Mouse (Mus musculus) layer of hippocampus, adult 9-11 months (tissue): ENCODE measurements around the gene Ppp5c.
A peak's percentile ranks its signal among the peaks of the same experiment; 100 is the strongest.
"Not testable (repeated sequence)": the region's sequence is repeated elsewhere in the genome, so short reads cannot be mapped to it uniquely, and the experiment has no call there.

Experiments
- DNase-seq: peaks from one replicate; pipeline ENCODE4 v3.0.0; 2022

The Ppp5c gene

DNA sequence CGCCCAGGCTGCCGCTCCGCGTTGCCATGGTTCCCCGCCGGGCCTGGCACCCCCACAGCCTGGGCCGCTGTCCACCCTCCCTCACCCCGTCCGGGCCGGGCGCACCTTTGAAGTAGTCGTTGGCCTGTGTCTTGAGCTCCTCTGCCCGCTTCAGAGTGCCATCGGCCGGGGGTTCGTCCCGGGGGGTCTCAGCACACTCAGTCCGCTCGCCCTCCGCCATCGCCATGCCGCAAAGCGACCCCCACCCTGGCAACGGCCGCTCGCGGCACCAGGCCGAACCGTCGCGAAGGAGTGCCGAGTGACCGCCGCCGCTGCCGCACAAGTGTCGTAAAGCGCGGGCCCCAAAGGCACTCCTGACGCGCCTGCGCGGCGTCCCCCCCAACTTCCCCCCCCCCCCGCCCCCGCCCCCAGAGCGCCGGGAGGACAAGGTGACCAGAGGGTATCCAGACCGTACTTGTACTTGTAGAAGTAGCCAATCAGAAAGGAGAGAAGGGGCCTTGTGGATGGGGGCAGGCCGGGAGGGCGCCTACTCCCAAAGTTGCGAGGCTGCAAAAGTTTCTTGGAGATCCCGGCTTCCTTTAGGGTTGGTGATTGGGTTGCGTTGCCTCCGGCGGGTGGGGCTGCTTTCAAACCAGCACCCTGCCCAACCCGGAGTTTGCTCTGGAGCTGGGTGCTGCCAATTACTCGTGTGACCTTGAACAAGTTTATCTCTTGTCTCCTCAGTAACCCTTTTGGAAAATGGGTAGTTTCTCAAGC lies at the start of gene Ppp5c:
TSS of gene Ppp5c (minus strand) at position 337 of the 756 bp plus-strand sequence.
- DNase-seq = peak; percentile 91

DNA sequence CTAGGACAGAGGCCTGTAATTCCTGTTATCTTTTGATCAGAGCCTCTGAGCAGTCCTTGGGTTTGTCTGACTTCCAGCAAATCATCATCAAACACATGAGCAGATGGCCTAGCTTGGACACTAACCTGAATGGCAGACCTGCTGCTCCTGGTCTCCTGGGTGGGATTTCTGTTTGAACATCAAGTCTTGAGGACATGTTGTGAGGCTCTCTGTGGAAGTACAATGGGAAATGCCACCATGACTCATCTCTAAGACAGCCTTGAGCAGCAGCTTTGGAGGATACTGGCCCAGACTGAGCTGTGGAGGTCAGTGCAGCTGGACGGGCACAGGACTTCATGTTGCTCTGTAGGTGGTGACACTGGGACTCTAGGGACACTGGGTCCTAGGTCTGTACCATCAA lies 48.8 kb upstream of the Ppp5c start:
- no peak for DNase-seq

DNA sequence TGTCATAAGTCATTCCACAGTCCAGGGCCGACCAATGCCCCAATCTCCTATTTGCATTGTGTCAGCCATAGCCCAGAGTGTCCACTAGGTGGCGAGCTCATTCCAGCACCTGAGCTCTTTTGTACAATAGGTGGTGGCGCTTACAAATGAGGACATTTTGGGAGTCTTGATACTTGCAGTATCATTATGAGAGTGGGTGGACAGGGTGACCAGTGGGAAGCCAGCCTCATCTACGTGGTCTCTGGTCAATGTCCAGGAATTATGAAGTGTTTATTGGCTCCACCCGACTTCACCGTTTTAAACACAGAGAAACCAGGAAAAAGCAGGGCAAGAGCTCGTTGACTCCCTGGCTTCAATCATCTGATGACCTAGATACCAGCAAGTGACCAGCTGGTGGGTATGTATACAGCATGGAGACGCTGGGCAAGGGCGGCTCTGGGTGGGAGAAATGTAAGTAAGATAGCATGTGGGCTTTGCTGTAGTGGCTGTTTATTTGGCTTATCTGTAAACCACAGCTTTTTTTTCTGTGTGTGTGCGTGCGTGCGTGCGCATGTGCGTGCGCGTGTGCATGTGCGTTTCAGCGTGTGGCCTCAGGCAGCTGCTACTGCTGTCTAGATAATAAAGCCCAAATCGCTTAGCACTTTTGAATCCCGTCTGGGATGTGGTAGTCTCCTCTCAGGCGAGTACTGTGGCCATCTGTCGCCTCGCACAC lies 46.3 kb upstream of the Ppp5c start, which contains the start of gene Psg16:
TSS of gene Psg16 (plus strand) at position 137 of the 712 bp plus-strand sequence.
- no peak for DNase-seq

DNA sequence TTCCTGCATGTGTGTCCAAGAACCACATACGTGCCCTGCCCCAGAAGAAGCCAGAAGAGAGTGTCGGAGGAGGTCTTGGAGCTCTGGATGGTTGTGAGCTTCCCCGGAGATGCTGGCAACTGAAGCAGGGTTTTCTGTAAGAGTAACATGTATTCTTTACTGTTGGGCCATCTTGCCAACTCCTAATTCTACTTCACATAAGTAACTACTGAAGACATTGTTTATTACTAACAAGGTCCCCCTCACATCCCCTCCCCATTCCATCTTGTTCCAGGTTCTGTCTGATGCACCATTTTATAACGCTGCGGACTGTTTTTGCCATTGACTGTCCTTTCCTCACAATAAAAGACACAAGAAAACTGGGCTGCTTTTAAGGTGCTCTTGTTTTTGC lies 45.8 kb upstream of the Ppp5c start:
- DNase-seq = no peak

DNA sequence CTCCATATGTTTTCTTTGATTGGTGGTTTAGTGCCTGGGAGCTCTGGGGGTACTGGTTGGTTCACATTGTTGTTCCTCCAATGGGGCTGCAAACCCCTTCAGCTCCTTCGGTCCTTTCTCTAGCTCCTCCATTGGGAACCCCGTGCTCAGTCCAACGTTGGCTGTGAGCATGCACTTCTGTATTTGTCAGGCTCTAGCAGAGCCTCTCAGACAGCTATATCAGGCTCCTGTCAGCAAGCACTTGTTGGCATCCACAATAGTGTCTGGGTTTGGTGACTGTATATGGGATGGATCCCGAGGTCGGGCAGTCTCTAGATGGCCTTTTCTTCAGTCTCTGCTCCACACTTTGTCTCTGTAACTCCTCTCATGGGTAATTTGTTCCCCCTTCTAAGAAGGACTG lies 39.9 kb upstream of the Ppp5c start:
- not testable (repeated sequence) for DNase-seq

DNA sequence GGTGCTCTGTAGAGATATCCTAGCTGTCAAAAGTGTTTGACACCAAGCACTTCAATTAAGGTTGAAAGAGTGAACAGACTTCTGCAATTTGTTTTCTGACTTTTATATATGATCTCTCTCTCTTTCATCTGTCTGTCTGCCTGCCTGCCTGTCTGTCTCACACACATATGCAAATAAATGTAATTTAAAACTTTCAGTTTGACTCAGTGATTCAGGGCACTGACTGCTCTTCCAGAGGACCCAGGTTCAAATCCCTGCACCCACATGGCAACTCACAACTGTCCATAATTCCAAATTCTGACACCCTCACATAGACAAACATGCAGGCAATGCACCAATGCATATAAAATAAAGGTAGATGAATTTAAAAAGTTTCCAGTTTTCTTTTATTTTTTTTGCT lies 39.3 kb upstream of the Ppp5c start:
- no peak for DNase-seq

DNA sequence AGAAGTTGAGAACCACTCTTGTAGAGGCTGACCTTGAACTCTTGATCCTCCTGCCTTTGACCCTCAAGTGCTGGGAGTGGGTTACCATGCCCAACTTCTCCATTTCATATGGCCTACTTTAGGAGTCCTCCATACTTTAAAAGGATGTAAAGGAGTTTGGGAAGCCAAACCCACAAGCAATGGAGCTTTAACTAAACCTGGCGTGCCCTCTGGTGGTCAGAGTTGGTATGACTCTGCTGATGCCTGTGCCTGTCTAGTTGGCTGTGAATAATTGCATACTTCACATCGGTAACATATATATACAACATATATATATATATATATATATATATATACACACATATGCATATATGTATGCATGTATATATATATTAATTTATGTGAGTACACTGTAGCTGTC lies 38.7 kb upstream of the Ppp5c start:
- DNase-seq = peak; percentile 70

DNA sequence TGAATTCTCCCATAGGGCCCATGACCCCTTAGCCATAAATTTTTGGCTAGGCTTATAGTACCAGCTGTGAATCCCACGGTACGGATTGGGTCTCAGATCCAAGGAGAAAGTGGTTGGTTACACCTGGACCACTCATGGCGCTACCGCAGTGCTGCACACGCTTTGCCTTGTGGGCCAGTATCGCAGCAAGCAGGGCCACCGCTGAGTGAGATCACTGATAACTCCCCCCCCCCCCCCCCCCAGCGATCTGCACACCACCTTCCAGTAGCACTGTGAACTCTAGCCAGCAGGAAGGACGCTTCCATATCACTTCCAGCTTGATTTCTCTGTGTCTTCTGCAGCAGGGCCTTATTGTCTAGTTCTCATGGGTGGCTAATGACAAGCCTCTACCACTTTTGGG lies 37.9 kb upstream of the Ppp5c start:
- DNase-seq = no peak

DNA sequence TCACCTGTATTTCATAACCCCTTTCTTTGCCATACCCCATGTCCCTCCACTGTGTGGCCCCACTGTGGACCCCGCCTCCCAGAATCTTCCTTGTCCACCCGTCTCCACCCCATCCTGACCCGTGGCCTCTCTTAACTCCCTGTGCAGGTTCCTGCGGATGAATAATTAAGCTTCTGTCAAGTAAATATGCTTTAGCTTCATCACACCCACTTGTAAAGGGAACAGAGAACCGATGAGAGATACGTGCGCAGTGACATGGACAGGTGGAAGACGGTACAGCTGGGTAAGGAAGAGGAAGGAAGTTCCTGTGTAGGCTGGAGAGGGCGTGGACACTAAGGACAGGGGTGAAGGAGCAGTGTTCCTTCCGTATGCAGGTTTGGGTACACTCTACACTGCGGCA lies 35.1 kb upstream of the Ppp5c start:
- no peak for DNase-seq

DNA sequence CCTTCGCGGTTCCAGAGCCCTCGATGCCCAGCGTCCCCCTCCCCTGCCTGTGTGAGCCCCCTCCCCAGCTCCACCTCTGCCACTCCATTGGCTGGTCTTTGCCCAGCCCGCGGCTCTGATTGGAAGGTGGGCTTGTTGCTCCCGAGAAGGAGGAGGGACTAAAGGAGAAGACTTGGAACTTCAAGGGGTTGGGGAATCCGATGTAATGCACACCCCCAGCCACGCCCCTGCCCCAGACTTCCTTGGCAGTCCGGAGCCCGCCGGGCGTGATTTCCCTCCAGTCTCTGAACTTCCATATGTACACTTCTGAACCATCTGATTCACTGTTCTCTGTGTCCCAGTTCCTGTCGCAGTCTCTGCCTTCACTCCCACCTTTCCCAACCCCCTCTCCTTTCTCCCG lies 34.7 kb upstream of the Ppp5c start, which contains the start of gene Hif3a:
TSS of gene Hif3a (minus strand) at position 39 of the 400 bp plus-strand sequence.
- DNase-seq = no peak

DNA sequence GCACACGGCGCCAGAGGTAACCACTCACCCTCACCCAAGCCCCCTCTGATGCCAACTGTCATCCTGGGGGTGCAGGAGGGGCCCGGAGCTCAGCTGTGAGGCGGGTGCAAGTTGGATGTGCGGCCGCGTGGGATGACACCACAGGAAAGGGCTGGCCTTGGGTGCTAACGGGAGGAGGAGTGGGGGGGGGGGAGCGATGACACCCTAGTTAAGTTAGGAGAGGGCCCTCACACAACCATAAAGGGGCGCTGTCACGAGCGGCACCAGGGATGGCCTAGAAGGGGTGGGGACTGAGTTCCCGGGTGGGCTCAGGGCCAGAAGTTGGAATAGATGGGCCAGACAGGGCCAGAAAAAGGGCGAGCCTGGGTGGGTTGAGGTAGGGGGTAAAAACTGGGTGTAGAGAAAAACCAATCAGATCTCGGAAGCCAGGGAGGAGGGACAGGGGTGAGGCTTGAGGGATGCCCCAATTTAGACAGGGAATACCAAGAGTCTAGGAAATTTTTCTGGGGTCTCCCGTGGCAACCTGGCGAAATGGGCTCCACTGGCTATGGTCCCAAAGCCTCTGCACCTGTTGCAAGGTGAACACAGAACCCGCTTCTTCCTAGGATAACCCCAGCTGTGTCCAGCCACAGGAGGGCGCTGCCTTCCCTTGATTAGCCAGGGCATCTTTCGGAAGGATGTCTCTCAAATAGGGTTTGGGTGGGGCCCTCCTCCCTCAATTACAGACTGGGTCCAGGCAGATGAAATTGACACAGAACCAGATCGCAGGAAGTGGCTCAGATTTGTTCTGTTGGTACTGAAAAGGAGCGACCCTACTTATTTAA lies 33.3 kb upstream of the Ppp5c start:
- no peak for DNase-seq

DNA sequence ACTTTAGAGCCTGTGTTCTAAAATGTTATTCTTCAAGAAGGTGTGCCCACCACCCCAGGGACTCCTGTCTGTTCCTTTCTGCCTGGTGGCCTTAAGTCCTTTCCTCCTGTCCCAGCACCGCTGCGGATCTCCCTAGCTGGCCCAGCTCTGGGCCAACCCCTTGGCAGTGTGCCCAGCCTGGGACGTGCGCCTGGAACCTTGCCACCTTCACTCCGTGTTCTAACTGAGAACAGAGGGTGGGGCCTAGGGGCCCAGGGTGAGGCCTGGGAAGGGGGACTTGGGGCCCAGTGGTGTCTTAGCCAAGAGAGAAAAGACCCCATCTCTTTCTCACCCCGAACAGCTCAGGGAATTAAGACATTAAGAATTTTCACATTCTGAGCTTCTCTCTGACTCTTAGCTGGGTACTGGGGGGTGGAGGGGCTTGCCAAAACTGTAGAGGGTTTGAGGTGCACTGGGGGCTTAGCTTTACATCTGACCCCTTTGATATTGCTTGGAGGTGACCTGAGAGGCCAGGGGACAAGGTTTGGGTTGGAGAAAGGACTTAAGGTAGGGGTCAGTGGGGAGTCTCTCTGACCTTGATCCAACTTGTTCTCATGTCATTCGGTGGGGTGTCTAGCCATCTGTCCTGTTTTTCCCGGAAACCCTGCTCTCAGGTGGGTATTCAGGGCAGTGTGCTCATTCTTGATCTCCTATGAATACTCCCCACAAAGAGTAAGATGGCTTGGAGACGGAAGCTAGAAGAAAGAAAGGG lies 32.5 kb upstream of the Ppp5c start:
- peak; percentile 87 for DNase-seq

DNA sequence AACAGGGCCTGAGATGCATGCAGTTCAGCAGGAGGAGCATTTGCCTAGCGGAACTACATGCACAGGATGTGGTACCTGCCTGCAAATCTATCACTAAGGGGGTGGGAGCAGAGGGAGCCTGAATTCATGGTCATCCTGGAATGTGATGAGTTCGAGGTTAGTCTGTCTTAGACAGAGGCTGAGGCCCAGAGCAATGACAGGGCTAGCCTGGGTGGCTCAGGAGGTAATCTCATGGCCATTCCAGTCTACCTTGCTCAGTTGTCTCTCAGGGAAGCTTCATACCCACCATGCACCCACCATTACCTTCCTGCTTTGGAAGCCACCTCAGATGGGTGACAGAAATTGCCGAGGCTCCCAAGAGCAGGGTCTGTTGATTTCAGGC lies 31.7 kb upstream of the Ppp5c start:
- no peak for DNase-seq

DNA sequence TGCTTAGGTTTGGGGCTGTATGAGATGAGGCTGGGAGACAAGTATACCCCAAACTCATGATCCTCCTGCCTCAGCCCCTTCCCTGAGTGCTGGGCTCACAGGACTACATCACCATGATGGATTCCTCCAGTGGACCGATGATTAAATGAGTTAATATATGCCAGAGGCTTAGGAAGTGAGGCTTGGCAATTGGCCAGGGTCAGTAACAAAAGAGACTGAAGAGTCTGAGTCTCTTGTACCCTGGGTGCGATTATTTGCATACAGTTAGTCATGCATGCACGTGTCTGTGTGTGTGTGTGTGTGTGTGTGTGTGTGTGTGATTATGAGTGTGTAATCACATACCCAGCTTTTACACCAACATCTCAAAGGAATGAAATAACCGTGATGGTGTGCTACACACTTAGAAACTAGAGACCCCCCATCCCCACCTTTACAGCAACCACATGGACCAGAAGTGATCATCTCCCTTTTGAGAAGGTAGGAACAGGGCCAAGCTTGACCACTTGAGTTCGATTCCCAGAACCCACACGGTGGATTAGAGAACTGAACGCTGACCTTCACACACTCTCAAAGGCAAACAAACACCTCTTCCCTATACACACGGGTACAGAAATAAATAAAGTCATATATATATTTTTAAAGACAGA lies 31.2 kb upstream of the Ppp5c start:
- DNase-seq = no peak

DNA sequence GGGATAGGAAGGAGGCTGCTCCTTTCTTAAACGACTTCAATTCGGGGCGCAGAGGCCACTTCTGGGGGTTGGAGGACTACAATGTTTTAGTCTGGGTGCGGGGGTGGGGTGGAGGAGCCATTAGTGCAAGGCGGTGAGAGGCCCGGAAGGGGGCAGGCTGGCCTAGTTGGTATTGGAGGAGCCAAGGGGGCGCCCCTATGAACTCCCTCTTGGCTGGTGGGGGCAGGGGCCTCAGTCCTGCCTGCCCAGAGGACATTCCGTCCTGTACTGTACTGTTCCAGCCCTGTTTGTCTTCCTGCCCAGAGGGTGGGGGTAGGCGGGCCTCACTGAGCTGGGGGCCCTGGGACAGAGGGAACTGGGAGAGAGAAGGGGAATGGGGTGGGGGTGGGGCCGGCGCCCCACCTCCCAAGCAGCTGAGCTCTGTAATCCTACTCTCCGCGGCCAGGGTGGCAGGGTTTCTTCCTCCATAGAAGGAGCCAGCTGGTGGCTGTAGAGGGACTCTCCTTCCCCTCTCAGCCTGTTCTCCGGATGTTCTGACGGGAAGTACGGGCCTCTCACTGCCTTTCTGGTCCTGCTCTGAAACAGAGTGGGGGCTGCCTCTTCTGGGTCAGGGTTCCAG lies 30.5 kb upstream of the Ppp5c start:
- peak; percentile 88 for DNase-seq

DNA sequence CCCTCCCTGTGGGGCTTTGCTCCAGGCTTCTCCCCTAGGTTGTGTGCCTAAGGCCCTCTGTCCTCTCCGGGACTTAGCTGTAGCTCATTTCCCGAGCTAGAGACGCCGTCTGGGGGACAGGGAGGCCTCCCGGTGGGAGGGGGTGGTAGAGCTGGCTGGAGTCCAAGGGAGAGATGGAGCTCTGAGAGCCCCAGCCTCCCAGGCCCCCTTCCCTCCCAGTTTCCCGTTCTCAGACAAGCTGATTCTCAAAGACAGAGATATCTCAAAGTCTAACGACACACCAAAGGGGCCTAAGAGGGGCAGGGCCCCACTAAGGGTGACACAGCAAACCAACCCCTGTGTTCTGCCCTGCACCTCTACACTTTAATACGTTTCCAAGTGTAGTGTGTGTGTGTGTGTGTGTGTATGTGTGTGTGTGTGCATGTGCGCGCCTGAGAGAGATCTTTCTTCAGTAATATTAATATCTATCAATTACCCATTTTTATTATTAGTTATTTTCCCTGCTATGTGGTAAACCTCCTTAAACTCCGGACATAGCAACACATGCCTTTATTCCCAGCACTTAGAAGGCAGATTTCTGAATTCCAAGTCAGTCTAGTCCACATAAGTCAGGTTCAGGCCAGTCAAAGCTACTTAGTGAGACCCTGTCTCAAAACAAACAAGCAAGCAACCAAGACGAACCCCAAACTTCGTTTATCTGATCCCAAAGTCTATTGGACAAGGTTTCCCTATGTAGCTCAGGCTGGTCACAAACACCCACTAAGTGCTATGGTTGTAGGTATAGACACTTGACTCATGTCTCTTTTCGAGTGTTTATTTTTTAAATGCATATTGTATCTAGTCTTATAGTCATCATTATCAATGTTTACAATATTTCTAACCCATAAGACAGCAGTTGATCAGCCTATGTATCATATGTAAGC lies 29.1 kb upstream of the Ppp5c start:
- DNase-seq = no peak

DNA sequence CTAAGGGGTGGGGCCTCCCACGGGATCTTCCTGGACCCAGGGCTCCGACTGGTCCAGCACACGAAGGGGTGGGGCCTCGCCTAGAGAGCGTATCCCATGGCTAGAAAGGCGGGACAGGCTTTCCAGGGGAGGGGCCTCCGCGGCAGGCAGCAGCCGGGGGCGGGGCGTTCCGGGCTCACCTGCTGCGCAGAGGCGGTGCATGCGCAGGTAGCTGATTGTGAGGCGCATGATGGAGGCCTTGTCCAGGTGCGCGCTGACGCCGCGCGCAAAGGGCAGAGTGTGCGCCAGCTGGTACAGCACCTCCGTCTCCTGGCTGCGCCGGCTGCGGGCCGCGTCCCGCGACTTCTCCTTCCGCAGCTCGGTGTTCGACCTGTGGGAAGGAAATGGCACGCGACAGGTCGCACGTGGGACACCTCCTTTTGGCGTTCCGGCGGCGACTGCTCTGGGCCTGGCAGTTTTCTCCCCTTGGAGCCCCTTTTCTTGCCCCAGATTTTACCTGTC lies 28.4 kb upstream of the Ppp5c start:
- DNase-seq = peak; percentile 94

DNA sequence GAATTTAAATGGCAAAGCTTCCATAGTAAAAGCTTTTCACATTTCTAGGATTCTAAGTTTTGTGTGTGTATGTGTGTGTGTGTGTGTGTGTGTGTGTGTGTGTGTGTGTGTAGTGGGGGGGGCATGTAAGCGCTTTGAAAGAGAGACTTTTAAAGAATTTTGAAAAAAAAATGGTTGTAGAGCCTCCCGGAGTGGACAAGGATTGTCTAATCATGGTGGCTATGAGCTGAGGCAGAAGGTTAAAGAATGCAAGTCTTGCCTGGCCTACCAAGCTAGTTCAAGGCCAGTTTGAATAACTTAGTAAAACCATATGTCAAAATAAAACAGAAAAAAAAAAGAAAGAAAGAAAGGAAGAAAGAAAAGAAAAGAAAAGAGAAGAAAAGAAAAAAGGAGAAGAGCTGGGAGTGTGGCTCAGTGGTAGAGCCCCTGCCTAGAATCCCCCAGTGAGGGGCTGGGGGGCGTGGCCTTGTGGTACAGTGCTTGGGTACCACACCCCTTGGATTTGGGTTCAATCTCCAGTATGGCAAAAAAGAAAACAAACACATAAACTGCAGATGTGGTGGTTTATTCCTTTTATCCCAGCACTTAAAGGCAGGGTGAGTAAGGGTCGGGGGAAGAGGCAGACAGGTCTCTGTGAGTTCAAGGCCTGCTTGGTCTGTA lies 27.7 kb upstream of the Ppp5c start:
- DNase-seq = no peak

DNA sequence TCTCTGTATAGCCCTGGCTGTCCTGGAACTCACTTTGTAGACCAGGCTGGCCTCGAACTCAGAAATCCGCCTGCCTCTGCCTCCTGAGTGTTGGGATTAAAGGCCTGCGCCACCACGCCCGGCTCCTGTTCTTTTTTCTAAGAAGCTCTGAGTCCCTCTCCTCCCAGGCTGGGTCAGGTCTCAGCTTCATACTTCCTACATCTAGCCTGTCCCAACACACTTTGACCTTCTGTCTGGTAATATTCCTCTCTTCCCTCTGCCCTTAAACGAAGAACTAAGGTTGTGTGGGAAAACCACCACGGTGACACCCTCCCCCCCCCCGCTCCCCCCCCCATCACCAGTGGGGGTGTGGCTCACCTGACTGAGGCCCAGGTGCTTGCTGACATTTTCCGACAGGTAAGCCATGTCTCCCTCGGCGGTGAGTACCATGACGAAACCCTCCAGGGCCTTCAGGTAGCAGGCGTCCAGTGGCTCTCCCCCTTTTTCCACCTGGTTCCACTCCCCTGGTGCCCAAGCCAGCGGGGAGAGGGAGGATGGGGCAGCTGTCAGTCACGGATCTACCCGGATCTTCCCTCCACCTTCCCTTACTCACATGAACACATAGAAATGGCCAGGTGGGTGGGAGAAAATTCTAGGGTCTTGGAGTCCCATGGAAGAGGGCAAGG lies 26.7 kb upstream of the Ppp5c start:
- DNase-seq = no peak
